Mouse (Mus musculus) hindbrain, embryonic 14.5 days (tissue): ENCODE results near the gene Lce3e. TPM values are rescaled to one million over a fixed set of nuclear protein-coding genes. Genes with fewer than 3 reads are reported as not detected.

Experiments
- ATAC-seq: fragments of 200-750 bp; cut with Nextera tagmentation; 2 replicates; pipeline ENCODE4 v1.8.0; 2017; ENCODE audit warnings: moderate number of reproducible peaks, mild to moderate bottlenecking, moderate TSS enrichment, moderate library complexity; ENCODE audit not compliant: low FRiP score
- DNase-seq: peaks from one replicate; pipeline ENCODE4 v3.0.0-alpha.2; 2015; ENCODE audit warnings: low spot score
- H3K27ac ChIP-seq: fragments of 300-500 bp; sonication (generic); 2 replicates; pipeline ENCODE4 v1.5.1; 2014; ENCODE audit warnings: mild to moderate bottlenecking, moderate library complexity
- H3K27me3 ChIP-seq: fragments of 300-500 bp; sonication (generic); 2 replicates; pipeline ENCODE4 v1.6.1; 2014; ENCODE audit warnings: mild to moderate bottlenecking, low read length, mixed read lengths; ENCODE audit not compliant: control insufficient read depth, insufficient read depth
- H3K36me3 ChIP-seq: fragments of 300-500 bp; sonication (generic); replicated peaks from 2 replicates; pipeline ENCODE4 v1.6.1; 2014; ENCODE audit not compliant: control insufficient read depth, insufficient read depth
- H3K4me1 ChIP-seq: fragments of 300-500 bp; sonication (generic); replicated peaks from 2 replicates; pipeline ENCODE4 v1.6.1; 2014; ENCODE audit warnings: antibody characterized with exemption, low read length, mixed read lengths; ENCODE audit not compliant: control insufficient read depth, insufficient read depth
- H3K4me2 ChIP-seq: fragments of 300-500 bp; sonication (generic); replicated peaks from 2 replicates; pipeline ENCODE4 v1.6.1; 2014; ENCODE audit warnings: mild to moderate bottlenecking, moderate library complexity
- H3K4me3 ChIP-seq: fragments of 300-500 bp; sonication (generic); replicated peaks from 2 replicates; pipeline ENCODE4 v1.5.1; 2014; ENCODE audit warnings: mild to moderate bottlenecking, low read length
- H3K9ac ChIP-seq: fragments of 300-500 bp; sonication (generic); 2 replicates; pipeline ENCODE4 v1.6.1; 2014
- H3K9me3 ChIP-seq: fragments of 300-500 bp; sonication (generic); 2 replicates; pipeline ENCODE4 v1.6.1; 2016; ENCODE audit warnings: low read length; ENCODE audit not compliant: control insufficient read depth
- WGBS: fragments of 180-500 bp; shearing (Covaris S2); extraction: QIAGEN DNeasy Blood & Tissue Kit; methylation state at CpG from one replicate; pipeline ENCODE4 v1.1.7; 2014; 5-methylcytosine and 5-hydroxymethylcytosine counted together
- polyA plus RNA-seq: library from polyadenylated mRNA; unstranded; fragments of >200 nt; fragmentation: Nextera tagmentation; extraction: Ambion mirVana; gene quantifications from 2 replicates; pipeline ENCODE4 v1.2.1, GENCODE M21; 2014

Lce3e gene
- polyA plus RNA-seq, 1 experiment from 2014 or later, result not detected

GRCm38 (mm10) chr3:93002843-93003242 is 36.0 kb downstream of the Lce3e start:
- 68% methylated on average over 4 of the region's 4 CpGs for WGBS
- DNase-seq (no peak), ATAC-seq (peak; percentile 37; the same call in 1 of the 2 replicates)
- Histone ChIP-seq H3K4me1 (no peaks in the 10 kb centered on the region), H3K9me3 (no peaks in the 10 kb centered on the region), H3K4me2 (no peak overlapping the region), H3K27me3 (no peaks in the 10 kb centered on the region), H3K27ac (no peak overlapping the region), H3K36me3 (no peaks in the 10 kb centered on the region), H3K4me3 (no peak overlapping the region), H3K9ac (no peak overlapping the region)

GRCm38 (mm10) chr3:93014378-93014801 is 47.5 kb downstream of the Lce3e start:
- Histone ChIP-seq H3K36me3 (no peaks in the 10 kb centered on the region), H3K4me3 (peak overlapping the region; percentile 47), H3K27me3 (no peaks in the 10 kb centered on the region), H3K9ac (peak overlapping the region; percentile 62), H3K9me3 (no peaks in the 10 kb centered on the region), H3K27ac (no peak overlapping the region), H3K4me1 (0 out of 2 replicates have a peak, but pooled peaks cover 7% of the 10 kb centered on the region), H3K4me2 (peak overlapping the region; percentile 88)
- ATAC-seq, result peak; percentile 91
- under 1% methylated on average over 24 of the region's 24 CpGs for WGBS
- peak; percentile 67 for DNase-seq

GRCm38 (mm10) chr3:93014871-93015270 is 48.0 kb downstream of the Lce3e start:
- H3K36me3 ChIP-seq, result no peaks in the 10 kb centered on the region
- 0 out of 2 replicates have a peak, but pooled peaks cover 7% of the 10 kb centered on the region for H3K4me1 ChIP-seq
- H3K4me2 ChIP-seq, result peak overlapping the region; percentile 88
- peak overlapping the region; percentile 62 for H3K9ac ChIP-seq
- ATAC-seq, result peak; percentile 42; the same call in 1 of the 2 replicates
- 18% methylated on average over 5 of the region's 5 CpGs for WGBS
- no peak for DNase-seq
- no peaks in the 10 kb centered on the region for H3K9me3 ChIP-seq
- H3K4me3 ChIP-seq, result peak overlapping the region; percentile 47
- no peaks in the 10 kb centered on the region for H3K27me3 ChIP-seq
- no peak overlapping the region for H3K27ac ChIP-seq

- Histone ChIP-seq H3K4me1 (0 out of 2 replicates have a peak, but pooled peaks cover 7% of the 10 kb centered on the region), H3K27ac (no peak within 1 kb of the TSS), H3K27me3 (no peaks in the 10 kb centered on the region), H3K4me3 (peak within 1 kb of the TSS; percentile 47), H3K4me2 (peak within 1 kb of the TSS; percentile 88), H3K9ac (peak within 1 kb of the TSS; percentile 62), H3K36me3 (no peaks in the 10 kb centered on the region), H3K9me3 (no peaks in the 10 kb centered on the region)
- no peak for DNase-seq
- 30% methylated on average over 4 of the region's 4 CpGs for WGBS
- ATAC-seq, result no peak
These were observed 48.7 kb downstream of the Lce3e start, which contains the start of gene Crct1 for GRCm38 (mm10) chr3:93015460-93016104. Gene Crct1, minus strand, starts transcription at chr3:93015687.

Other genes starting within 250 kb of the Lce3e start
- gene Lce1f, start 246.7 kb upstream of the Lce3e start, polyA plus RNA-seq, result not detected in 2 replicates
- gene Gm38119, start 228.0 kb upstream of the Lce3e start, polyA plus RNA-seq, result not detected in 2 replicates
- gene Lce1g, start 214.7 kb upstream of the Lce3e start, polyA plus RNA-seq, result not detected in 2 replicates
- gene Lce1h, start 202.0 kb upstream of the Lce3e start, polyA plus RNA-seq, result not detected in 2 replicates
- not detected in 2 replicates for gene Lce1i, start 188.2 kb upstream of the Lce3e start, polyA plus RNA-seq
- gene Lce1j, start 176.5 kb upstream of the Lce3e start, polyA plus RNA-seq, result not detected in 2 replicates
- not detected in 2 replicates for gene Lce1k, start 159.2 kb upstream of the Lce3e start, polyA plus RNA-seq
- gene Kprp, start 139.8 kb upstream of the Lce3e start, polyA plus RNA-seq, result not detected in 2 replicates
- not detected in 2 replicates for gene Lce1l, start 115.8 kb upstream of the Lce3e start, polyA plus RNA-seq
- gene 2310050C09Rik, start 96.8 kb upstream of the Lce3e start, polyA plus RNA-seq, result not detected in 2 replicates
- not detected in 2 replicates for gene Lce3a, start 40.8 kb upstream of the Lce3e start, polyA plus RNA-seq
- gene Lce3b, start 34.1 kb upstream of the Lce3e start, polyA plus RNA-seq, result not detected in 2 replicates
- gene Lce3c, start 22.6 kb upstream of the Lce3e start, polyA plus RNA-seq, result not detected in 2 replicates
- gene Lce3d, start 9.7 kb upstream of the Lce3e start, polyA plus RNA-seq, result not detected in 2 replicates
- not detected in 2 replicates for gene Lce3f, start 25.2 kb downstream of the Lce3e start, polyA plus RNA-seq
- gene Crct1, start 48.6 kb downstream of the Lce3e start, polyA plus RNA-seq, result 1.0 and 2.3 TPM in 2 replicates
- not detected in 2 replicates for gene Lce1m, start 52.0 kb downstream of the Lce3e start, polyA plus RNA-seq
- not detected in 2 replicates for gene Gm4858, start 101.8 kb downstream of the Lce3e start, polyA plus RNA-seq
- gene Crnn, start 177.7 kb downstream of the Lce3e start, polyA plus RNA-seq, result not detected in 2 replicates
- gene Flg2, start 230.2 kb downstream of the Lce3e start, polyA plus RNA-seq, result not detected in 2 replicates